Mouse (Mus musculus) frontal cortex, adult 2 months (tissue): ENCODE measurements at regions not wholly inside any gene's neighbourhood (a gene's known extent, or its start where the extent isn't known, plus 50 kb on each side); places are given as distances from the start of the nearest gene placed in this dataset.

Experiments
- DNase-seq, 2 experiments: peaks; one replicate each; pipeline ENCODE4 v3.0.0; 2022; ENCODE audit warnings: low spot score in 1 of 2; ENCODE audit errors: extremely low spot score in 1 of 2

DNA sequence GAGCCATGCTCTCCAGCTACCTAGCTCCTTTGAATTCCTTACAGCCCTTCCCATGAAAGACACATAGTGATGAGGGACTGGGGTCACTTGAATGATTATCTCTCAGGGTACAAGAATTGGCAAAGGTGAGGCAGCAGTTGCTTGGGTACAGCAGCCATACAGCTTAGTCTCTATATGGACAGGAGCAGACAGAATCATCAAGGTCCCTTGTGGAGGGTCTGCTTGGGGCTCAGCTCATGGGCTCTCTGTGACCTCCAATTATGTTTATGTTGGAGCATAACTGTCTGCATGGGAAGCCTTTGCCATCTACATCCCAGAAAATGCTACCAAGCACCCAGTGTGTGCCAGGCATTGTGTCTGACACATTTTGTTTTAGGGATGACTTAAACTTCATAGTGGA is 118.4 kb upstream of the Lhcgr start:
- DNase-seq, result no peak

DNA sequence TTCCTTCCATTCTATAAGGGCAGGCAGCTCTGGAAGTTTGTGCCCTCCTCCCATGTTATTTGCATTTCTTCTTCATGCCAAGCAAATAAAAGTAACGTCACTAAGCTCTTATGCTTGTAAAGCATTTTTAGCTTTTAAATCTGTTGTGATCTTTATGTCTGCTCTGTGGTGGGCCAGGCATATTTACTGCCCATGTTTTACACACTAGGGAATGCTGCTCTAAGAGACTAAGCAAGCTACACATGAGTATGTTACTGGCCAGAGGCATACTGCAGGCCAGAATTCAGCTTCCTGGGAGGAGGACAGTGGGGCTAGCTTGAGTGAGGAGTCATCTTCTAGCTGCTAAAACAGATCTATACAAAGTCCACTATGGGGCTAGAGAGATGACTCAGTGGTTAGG is 110.0 kb upstream of the Lhcgr start:
- no peak for DNase-seq

DNA sequence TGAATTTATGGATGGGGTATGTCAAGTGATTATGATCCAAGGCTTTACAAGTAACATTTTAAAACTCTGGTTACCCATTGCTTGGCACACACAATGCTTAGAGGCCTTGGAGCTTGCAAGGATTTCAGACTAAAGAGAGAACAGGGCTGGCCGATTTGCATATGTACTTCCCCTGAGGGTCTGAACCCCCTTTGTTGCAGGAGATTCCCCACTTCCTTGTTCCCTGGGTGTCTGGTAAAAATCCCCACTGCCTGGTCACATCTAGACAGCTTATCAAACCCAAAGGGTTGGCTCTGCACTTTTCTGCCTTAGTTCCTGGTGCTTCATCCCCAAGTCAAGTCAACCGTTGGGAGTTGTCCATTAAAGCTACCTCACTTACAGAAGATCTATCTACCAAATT is 109.1 kb upstream of the Lhcgr start:
- no peak for DNase-seq

DNA sequence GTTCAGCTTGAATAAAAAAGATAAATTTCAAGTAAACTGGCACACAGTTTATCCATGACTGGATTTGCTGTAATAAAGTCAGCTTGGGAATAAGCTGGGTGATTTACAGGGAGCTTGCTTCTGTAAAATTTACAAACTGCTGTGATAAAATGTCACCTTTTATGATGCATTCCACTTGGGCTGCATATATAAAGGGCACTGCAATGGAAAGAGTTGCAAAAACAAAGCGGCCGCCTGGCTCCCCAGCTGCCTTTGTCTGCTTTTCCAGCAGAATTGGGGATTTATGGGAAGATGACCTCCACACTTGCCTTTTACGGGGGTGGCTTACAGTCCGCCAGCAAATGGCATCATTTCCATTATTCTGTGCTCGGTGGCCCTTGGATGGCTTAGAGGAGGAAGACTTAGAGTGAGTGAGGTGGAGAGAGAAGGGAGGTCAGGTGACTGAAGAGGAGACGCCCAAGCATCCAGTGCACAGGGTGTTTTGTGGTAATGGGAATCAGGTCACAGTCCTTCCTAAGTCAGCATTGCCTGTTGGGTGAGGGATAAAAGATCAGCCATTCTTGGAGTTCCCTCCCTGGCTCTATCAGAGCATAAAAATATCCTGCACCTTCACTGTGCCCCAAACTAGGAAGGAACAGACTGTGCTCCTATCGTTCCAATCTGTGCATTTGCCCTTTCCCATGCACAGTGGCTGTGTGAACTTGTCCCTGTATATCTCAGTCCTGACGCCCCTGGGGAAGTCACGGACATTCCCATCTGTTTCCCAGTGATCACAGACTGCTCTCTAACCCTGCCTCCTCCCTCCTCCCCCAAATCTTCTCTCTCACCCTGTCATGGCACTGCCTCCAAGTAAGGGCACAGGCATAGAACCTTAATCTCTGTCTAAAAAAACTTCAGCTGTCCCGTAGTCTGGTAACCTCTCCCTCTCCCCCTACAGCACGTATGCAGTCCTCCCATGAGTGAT is 107.2 kb upstream of the Lhcgr start:
- DNase-seq, result no peak

GRCm38 (mm10) chr17:88893451-88893850 is 101.7 kb upstream of the Lhcgr start:
- DNase-seq, result no peak

DNA sequence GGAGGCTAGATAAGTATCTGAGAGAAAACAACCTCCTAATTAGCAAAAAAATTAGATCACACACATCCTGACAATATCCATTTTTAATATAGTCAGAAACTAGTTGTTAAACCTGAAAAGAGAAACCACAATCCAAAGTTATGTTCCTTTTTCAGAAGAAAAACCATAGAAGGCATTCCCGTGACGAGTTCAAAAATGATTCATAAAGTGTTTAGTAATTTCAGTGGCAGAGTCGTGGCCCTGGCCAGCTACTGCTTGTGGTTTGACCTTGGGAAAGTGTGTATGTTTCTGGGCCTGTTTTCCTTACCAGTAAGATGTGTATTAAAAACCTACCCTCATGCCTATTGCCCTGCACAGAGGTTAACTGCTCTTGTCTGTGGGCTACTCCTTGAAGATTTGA is 93.7 kb upstream of the Lhcgr start:
- DNase-seq, result no peak

DNA sequence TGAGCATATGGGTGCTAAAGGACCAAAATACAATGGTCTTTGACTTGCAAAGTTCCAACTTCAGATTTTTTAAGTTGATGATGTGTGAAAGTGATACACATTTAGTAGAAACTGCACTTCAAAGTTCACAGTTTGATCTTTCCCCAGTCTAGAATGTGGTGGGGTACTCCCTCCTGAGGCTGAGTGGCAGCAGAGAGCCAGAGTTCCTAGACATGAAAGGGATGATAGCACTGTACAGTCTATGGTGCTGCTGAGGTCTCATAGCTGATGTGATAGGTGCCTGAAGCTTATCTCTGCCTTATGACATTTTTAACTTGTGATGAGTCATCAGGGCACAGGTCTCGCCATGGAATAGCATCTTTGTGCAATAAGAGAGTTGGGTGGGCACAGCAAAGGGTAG is 87.9 kb upstream of the Lhcgr start:
- DNase-seq, result no peak

GRCm38 (mm10) chr17:88870342-88870985 is 78.7 kb upstream of the Lhcgr start:
- DNase-seq, result no peak

DNA sequence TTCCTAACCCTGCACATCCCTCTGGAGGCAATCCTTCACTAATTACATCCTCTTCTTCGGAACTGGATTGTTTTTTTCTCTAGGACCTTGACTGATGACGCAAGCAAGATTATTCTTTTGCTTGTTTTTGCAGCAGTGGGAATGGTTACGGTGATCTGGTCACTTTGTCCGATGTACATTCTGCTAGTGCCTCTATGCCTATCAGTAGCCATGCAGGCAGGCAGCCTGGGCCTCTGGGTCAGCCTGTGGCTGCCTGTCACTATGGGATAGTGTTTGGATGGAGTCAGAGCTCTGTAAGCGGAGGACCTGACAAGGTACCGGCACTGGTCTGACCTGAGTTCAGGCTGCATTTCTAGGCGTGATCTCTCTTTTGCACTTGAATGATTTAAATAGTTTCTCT is 72.8 kb upstream of the Lhcgr start:
- DNase-seq, result no peak

DNA sequence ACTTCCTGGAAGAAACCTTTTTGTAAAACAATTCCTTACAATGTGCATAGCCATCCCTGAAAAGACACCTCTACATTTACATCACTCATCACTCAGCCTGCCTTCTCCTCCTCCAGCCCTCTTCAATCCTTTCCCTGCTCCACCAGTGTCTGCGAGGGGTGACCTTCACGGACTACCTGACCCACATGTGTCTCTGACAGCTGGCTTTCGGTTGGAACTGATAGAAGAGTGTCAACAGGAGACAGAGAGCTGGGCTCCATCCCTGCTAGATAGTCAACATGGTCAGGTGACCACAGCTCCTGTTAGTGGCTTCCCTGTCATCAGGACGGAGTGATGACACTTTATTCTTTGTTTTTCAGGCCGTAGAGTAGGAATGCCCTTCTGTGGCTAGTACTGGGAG is 72.4 kb upstream of the Lhcgr start:
- no peak for DNase-seq

DNA sequence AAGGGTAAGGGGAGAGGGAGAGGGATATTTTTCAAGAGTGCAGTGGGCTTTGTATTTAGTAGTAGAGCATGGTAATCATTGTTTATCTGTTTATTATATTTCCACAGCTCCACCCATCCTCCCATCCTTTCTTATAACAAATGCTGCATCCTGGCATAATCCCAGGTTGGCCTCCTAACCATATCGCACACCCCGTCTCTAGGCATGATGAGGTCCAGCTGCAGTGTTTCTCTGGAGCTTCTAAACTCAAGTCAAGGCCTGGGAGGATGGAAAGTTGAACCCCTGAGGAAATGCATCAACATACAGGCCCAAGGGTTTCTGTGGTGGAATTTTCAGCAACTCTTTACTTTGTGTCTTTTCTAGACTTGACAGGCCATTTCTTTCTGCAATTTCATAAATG is 69.3 kb upstream of the Lhcgr start:
- no peak for DNase-seq

GRCm38 (mm10) chr17:88860576-88860975 is 68.8 kb upstream of the Lhcgr start:
- no peak for DNase-seq

DNA sequence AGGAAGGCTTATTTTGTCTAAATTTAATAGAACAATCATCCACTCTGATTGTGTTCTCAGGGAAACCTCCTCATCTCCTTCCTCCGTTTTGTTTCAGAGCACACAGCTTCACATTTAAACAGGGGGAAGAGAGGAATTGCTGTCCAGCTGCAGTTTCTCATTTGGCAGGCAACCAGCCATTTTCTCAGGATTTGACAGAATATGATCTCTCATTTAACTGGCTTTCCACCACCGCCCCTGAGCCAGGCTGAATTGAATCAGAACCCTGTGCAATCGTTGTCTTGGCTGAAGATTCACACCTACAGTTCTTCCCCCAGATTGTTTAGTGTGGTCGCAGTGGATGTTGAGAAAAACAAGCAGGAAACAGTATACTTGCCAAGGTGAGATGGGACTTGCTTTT is 66.9 kb upstream of the Lhcgr start:
- peak in 1 of 2 experiments; percentile 32 for DNase-seq

DNA sequence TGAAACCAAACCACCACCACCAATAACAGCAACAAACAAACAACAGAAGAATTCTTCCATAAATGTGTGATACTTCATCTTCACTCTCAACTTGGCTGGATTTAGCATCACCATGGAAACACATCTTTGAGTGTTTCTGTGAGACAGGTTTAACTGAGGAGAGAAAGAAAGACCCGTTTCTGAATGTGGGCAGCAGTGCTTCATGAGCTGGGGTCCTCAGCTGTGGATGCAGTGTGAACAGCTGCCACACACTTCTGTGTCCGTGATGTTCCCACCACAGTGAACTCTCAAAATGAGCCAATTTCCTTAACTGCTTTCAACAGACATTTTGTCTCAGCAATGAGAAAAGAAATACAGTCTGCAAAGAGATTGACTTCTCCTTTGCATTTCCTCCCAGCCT is 55.5 kb upstream of the Lhcgr start:
- DNase-seq, result peak in 1 of 2 experiments; percentile 26

GRCm38 (mm10) chr17:88845278-88845677 is 53.5 kb upstream of the Lhcgr start:
- DNase-seq, result no peak
